Mouse (Mus musculus): ENCODE results near the gene Adgrf5. TPM values are rescaled to one million over a fixed set of nuclear protein-coding genes. Genes with fewer than 3 reads are reported as not detected.

Adgrf5 gene
- 1.6 and 2.1 TPM in 2 replicates for polyA plus RNA-seq (2012; rRNA removed; ENCODE audit: low replicate concordance)

GRCm38 (mm10) chr17:43359826-43360619 lies at the start of gene Adgrf5:
Adgrf5 (plus strand) TSS chr17:43360451.

GRCm38 (mm10) chr17:43502592-43502991 lies 142.3 kb downstream of the Adgrf5 start, which contains the start of gene Mep1a:
Mep1a (minus strand) TSS chr17:43502812.

Other genes with a start within 250 kb of the Adgrf5 start
- gene Adgrf1, start 90.1 kb upstream of the Adgrf5 start, polyA plus RNA-seq (2012; rRNA removed; ENCODE audit: low replicate concordance), result 0.08 and 0.33 TPM in 2 replicates
- gene Mep1a, start 142.4 kb downstream of the Adgrf5 start, polyA plus RNA-seq (2012; rRNA removed; ENCODE audit: low replicate concordance), result 6.0 and 38.0 TPM in 2 replicates
- not detected in 2 replicates for gene Ankrd66, start 183.2 kb downstream of the Adgrf5 start, polyA plus RNA-seq (2012; rRNA removed; ENCODE audit: low replicate concordance)
- 3.3 and 9.1 TPM in 2 replicates for gene Pla2g7, start 207.6 kb downstream of the Adgrf5 start, polyA plus RNA-seq (2012; rRNA removed; ENCODE audit: low replicate concordance)